Comparison of ENCODE assay signal across 29 mouse cellular contexts in genomic region chr8:88862846-88863455, GRCm38 (mm10).
DNase-seq lines count a peak whose midpoint lies in the region; ATAC-seq and TF ChIP-seq lines count a peak whose summit lies in the region.
"Had no signal": no experiment of that assay in that cellular context is flagged by ENCODE, and none has a peak within 500 bp of the region (broad histone marks: within the 10 kb centered on the region; RNA-seq: fewer than 3 reads in every experiment).

No protein-coding gene starts in this region.

- peak; percentile 92 for DNase-seq in kidney, adult 2 months
- DNase-seq in Patski (ENCODE audit: low read depth, low spot score), result no peak
- DNase-seq in adrenal gland, postnatal 10 days, result peak; percentile 19
- peak; percentile 20 for DNase-seq in kidney, postnatal 10 days
- no peak for DNase-seq in heart, adult 8-10 months (ENCODE audit: low spot score)
- no peak for DNase-seq in ovary, postnatal 10 days (ENCODE audit: low spot score)
- DNase-seq in c-Kit-positive CD71-positive TER-119-positive erythroid progenitor cells, embryonic 14.5 days (ENCODE audit: low spot score), result no peak
- DNase-seq: cerebellum, adult 2 months; cerebellum, postnatal 14 days; heart, adult 2 months; heart, postnatal 10 days; layer of hippocampus, adult 9-11 months; lung, postnatal 36 days; retina, postnatal 1 day; right cerebral cortex, postnatal 25 days had no signal

- no peak for TF ChIP-seq POLR2A in kidney, adult 2 months (IDR thresholded peaks at IDR 0.05; ENCODE audit: low read depth, low read length)

- H3K4me3 ChIP-seq in kidney, adult 2 months (ENCODE audit: insufficient read depth, low read depth, low read length), result no peak overlapping the region
- no peak overlapping the region for H3K4me3 ChIP-seq in kidney, embryonic 14.5 days (ENCODE audit: low read length)
- H3K4me3 ChIP-seq: erythroblast, embryonic 14.5 days; heart, adult 2 months; heart, embryonic 13.5 days; hindbrain, embryonic 10.5 days; hindbrain, embryonic 15.5 days; limb, embryonic 10.5 days; limb, embryonic 15.5 days; megakaryocyte, embryonic 14.5 days; midbrain, embryonic 12.5 days; neural tube, embryonic 13.5 days; stomach, embryonic 15.5 days had no signal

- no peak overlapping the region for H3K9ac ChIP-seq in kidney, embryonic 14.5 days (ENCODE audit: low read depth, low read length)
- H3K9ac ChIP-seq: heart, embryonic 13.5 days; hindbrain, embryonic 15.5 days; limb, embryonic 15.5 days; midbrain, embryonic 12.5 days; neural tube, embryonic 13.5 days; stomach, embryonic 15.5 days had no signal

- no peak overlapping the region for H3K4me2 ChIP-seq in kidney, embryonic 14.5 days (replicated peaks; ENCODE audit: low read depth, low read length)
- H3K4me2 ChIP-seq: heart, embryonic 13.5 days; hindbrain, embryonic 15.5 days; limb, embryonic 15.5 days; midbrain, embryonic 12.5 days; neural tube, embryonic 13.5 days; stomach, embryonic 15.5 days had no signal

- in situ Hi-C loops in Patski (cut with MboI; ENCODE audit: low pct_unique_long_range_greater_than_20kb), result no loop called here

- CTCF ChIA-PET in Patski (lab: Charles Lee), result no interaction called here

- no peaks in the 10 kb centered on the region for H3K27me3 ChIP-seq in kidney, adult 2 months (replicated peaks; ENCODE audit: control insufficient read depth, insufficient read depth, low read length)
- H3K27me3 ChIP-seq in kidney, embryonic 14.5 days (ENCODE audit: control insufficient read depth, insufficient read depth, low read length), result no peaks in the 10 kb centered on the region
- no peaks in the 10 kb centered on the region for H3K27me3 ChIP-seq in Patski
- H3K27me3 ChIP-seq: hindbrain, embryonic 15.5 days; limb, embryonic 15.5 days; megakaryocyte, embryonic 14.5 days; midbrain, embryonic 12.5 days; neural tube, embryonic 13.5 days; stomach, embryonic 15.5 days had no signal

- H3K4me1 ChIP-seq in kidney, adult 2 months (ENCODE audit: control insufficient read depth, insufficient read depth, low read length), result peaks cover 13% of the 10 kb centered on the region
- H3K4me1 ChIP-seq in kidney, embryonic 14.5 days (ENCODE audit: control insufficient read depth, insufficient read depth, low read length), result no peaks in the 10 kb centered on the region
- H3K4me1 ChIP-seq: heart, embryonic 13.5 days; hindbrain, embryonic 10.5 days; hindbrain, embryonic 15.5 days; limb, embryonic 10.5 days; limb, embryonic 15.5 days; megakaryocyte, embryonic 14.5 days; midbrain, embryonic 12.5 days; neural tube, embryonic 13.5 days; stomach, embryonic 15.5 days had no signal

- TF ChIP-seq CTCF in kidney, adult 2 months (conservative IDR thresholded peaks at IDR 0.05; ENCODE audit: insufficient read depth, insufficient read length, low read depth, low read length), result no peak
- TF ChIP-seq CTCF in Patski (IDR thresholded peaks at IDR 0.05), result no peak

- 49% methylated on average over 10 of the region's 10 CpGs for WGBS in kidney, adult 2 months
- WGBS in kidney, embryonic 14.5 days, result 88% methylated on average over 10 of the region's 10 CpGs

- H3K27ac ChIP-seq in kidney, adult 2 months (ENCODE audit: insufficient read depth, low read depth, low read length), result peak overlapping the region; percentile 8; the same call in 1 of the 2 replicates
- no peak overlapping the region for H3K27ac ChIP-seq in kidney, embryonic 14.5 days (ENCODE audit: low read depth, low read length)
- H3K27ac ChIP-seq: heart, adult 2 months; heart, embryonic 13.5 days; hindbrain, embryonic 10.5 days; hindbrain, embryonic 15.5 days; limb, embryonic 10.5 days; limb, embryonic 15.5 days; midbrain, embryonic 12.5 days; neural tube, embryonic 13.5 days; stomach, embryonic 15.5 days had no signal

- POLR2A ChIA-PET in Patski (lab: Charles Lee), result no interaction called here

- H3K36me3 ChIP-seq in kidney, adult 2 months (ENCODE audit: control insufficient read depth, insufficient read depth, low read length), result no peaks in the 10 kb centered on the region
- H3K36me3 ChIP-seq in kidney, embryonic 14.5 days (ENCODE audit: control insufficient read depth, insufficient read depth, low read length), result no peaks in the 10 kb centered on the region
- H3K36me3 ChIP-seq: G1E; heart, embryonic 13.5 days; hindbrain, embryonic 10.5 days; hindbrain, embryonic 15.5 days; limb, embryonic 10.5 days; limb, embryonic 15.5 days; midbrain, embryonic 12.5 days; neural tube, embryonic 13.5 days; stomach, embryonic 15.5 days had no signal

- no peak for ATAC-seq in kidney, embryonic 14.5 days (ENCODE audit: low FRiP score, low TSS enrichment)
- peak; percentile 19 for ATAC-seq in Patski
- ATAC-seq: forebrain, embryonic 16.5 days; inflammation-experienced regulatory T-cells, adult 6 months had no signal

- no peaks in the 10 kb centered on the region for H3K9me3 ChIP-seq in kidney, embryonic 14.5 days (ENCODE audit: control insufficient read depth, low read length)
- H3K9me3 ChIP-seq: heart, embryonic 13.5 days; hindbrain, embryonic 10.5 days; hindbrain, embryonic 15.5 days; limb, embryonic 10.5 days; limb, embryonic 15.5 days; megakaryocyte, embryonic 14.5 days; midbrain, embryonic 12.5 days; neural tube, embryonic 13.5 days; stomach, embryonic 15.5 days had no signal

Comparison
In these comparisons a context has a peak if more than half of its experiments do, and no peak if none do; other contexts are left out.
1. DNase-seq: peak in kidney, adult 2 months (single experiment), adrenal gland, postnatal 10 days (single experiment) and kidney, postnatal 10 days (single experiment); none in Patski (single experiment), heart, adult 8-10 months (single experiment), ovary, postnatal 10 days (single experiment) and c-Kit-positive CD71-positive TER-119-positive erythroid progenitor cells, embryonic 14.5 days (single experiment).